Mouse (Mus musculus) lung, postnatal 14 days (tissue): ENCODE measurements around the gene Ccdc71.
A peak's percentile ranks its signal among the peaks of the same experiment; 100 is the strongest.

ENCODE experiments used
- DNase-seq: peaks from one replicate; pipeline ENCODE4 v3.0.0; 2021

Gene Ccdc71

GRCm38 (mm10) chr9:108490559-108491285, 30.4 kb downstream of the Ccdc71 start, which contains the start of gene Usp19:
Usp19 (plus strand) TSS chr9:108490602.
- peak; percentile 97 for DNase-seq

DNA sequence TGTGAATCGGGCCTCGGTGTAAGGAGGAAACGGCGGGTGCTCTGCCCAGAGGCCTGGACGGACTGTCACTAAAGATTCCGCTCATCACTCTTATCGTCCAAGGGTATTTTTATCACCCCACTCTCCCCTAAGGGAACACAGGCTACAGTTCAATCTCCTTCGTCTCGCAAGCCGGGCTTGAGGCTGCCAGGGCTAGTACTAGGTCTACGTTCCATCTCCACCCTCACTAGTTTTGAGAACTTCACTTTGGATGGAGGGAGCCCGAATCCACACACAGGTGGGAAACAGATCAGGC, 30.9 kb downstream of the Ccdc71 start:
- DNase-seq = no peak

- no peak for DNase-seq
Measured at GRCm38 (mm10) chr9:108492043-108492750, 31.9 kb downstream of the Ccdc71 start.

GRCm38 (mm10) chr9:108493246-108493645, 32.9 kb downstream of the Ccdc71 start:
- no peak for DNase-seq

- no peak for DNase-seq
Measured at GRCm38 (mm10) chr9:108494146-108494825, 34.0 kb downstream of the Ccdc71 start.

- DNase-seq = no peak
Measured at GRCm38 (mm10) chr9:108494905-108495304, 34.6 kb downstream of the Ccdc71 start.

DNA sequence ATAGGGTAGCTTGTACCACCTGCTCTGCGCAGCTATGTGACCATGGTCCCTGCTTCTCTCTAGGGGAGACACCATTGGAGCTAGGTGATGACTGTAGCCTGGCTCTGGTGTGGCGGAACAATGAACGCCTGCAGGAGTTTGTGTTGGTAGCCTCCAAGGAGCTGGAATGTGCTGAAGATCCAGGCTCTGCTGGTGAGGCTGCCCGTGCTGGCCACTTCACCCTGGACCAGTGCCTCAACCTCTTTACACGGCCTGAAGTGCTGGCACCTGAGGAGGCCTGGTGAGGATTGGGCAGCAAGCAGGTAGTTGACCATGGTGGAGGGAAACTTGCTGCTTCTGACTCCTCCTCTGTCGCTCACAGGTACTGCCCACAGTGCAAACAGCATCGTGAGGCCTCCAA, 38.9 kb downstream of the Ccdc71 start:
- DNase-seq = no peak

GRCm38 (mm10) chr9:108499943-108500342, 39.6 kb downstream of the Ccdc71 start:
- DNase-seq = no peak

DNA sequence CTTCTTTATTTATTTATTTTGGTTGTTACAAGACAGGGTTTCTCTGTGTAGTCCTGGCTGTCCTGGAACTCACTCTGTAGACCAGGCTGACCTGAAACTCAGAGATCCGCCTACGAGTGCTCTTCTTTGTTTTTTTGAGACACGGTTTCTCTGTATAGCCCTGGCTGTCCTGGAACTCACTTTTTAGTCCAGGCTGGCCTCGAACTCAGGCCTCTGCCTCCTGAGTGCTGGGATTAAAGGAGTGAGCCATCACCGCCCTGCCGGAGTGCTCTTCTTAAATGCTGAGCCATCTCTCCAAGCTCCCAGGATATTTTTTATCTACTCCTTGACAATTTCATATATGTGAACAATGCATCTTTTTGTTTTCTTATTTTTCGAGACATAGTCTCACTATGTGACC, 46.6 kb downstream of the Ccdc71 start:
- DNase-seq = no peak

DNA sequence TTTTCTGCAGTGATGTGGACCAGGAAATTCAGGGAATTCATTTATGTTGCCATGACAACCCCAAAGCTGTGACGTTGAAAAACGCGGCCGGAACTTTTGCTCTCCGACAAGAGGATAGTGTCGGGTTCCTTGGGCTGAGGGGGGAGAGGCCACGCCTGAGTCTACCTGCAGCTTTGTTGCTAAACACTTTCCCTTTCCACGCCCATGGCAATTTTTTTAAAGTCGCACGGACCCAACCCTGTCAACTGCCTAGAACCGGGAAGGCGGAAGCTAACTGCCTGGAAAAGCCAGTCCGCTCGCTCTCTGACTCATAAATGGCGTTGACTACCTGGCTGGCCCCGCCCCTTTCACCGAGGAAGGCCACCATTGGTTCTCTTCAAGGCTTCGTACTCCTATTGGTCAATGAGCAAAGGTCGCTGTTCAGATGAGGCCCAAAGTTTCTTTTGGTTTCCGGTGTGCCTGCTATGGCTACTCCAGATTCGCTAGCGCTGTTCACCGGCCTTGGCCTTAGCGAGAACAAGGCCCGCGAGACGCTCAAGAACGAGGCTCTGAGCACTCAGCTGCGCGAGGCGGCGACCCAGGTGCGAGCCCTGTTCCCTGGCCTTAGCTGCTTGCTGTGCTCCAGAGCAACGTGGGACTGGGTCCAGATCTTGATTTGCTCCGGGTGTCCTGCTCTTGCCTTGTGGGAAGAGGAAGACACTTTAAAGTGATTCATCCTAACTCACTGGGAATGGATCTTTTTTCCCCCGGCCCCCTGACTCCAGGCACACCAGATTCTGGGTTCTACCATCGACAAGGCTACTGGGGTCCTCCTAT, 47.5 kb downstream of the Ccdc71 start, which contains the start of gene Qars:
Gene Qars (plus strand): TSS at position 88 of the 816 bp plus-strand sequence.
- peak; percentile 93 for DNase-seq

GRCm38 (mm10) chr9:108508776-108509175, 48.4 kb downstream of the Ccdc71 start:
- no peak for DNase-seq
